Mouse (Mus musculus) liver, postnatal 0 days (tissue): ENCODE results near the gene Sdc3. TPM values are rescaled to one million over a fixed set of nuclear protein-coding genes. Genes with fewer than 3 reads are reported as not detected.

Experiments
- ATAC-seq: fragments of 200-750 bp; cut with Nextera tagmentation; 2 replicates; pipeline ENCODE4 v1.8.0; 2017; ENCODE audit warnings: mild to moderate bottlenecking, moderate library complexity
- DNase-seq: peaks from one replicate; pipeline ENCODE4 v3.0.0-alpha.2; 2016
- H3K27ac ChIP-seq: fragments of 300-500 bp; sonication (generic); 2 replicates; pipeline ENCODE4 v1.5.1; 2014; ENCODE audit warnings: antibody characterized with exemption, moderate library complexity, mild to moderate bottlenecking, low read depth
- H3K27me3 ChIP-seq: fragments of 300-500 bp; sonication (generic); 2 replicates; pipeline ENCODE4 v1.6.1; 2014; ENCODE audit warnings: low read length, control low read depth, mixed read lengths; ENCODE audit not compliant: insufficient read depth
- H3K36me3 ChIP-seq: fragments of 300-500 bp; sonication (generic); replicated peaks from 2 replicates; pipeline ENCODE4 v1.6.1; 2014; ENCODE audit warnings: mild to moderate bottlenecking, control low read depth, low read length, moderate library complexity, mixed read lengths; ENCODE audit not compliant: insufficient read depth
- H3K4me1 ChIP-seq: fragments of 300-500 bp; sonication (generic); 2 replicates; pipeline ENCODE4 v1.6.1; 2014; ENCODE audit warnings: antibody characterized with exemption, mild to moderate bottlenecking, control low read depth; ENCODE audit not compliant: insufficient read depth
- H3K4me2 ChIP-seq: fragments of 300-500 bp; sonication (generic); 2 replicates; pipeline ENCODE4 v1.6.1; 2014; ENCODE audit warnings: low read depth, mild to moderate bottlenecking, low read length, moderate library complexity, mixed read lengths
- H3K4me3 ChIP-seq: fragments of 300-500 bp; sonication (generic); 2 replicates; pipeline ENCODE4 v1.5.1; 2014; ENCODE audit warnings: low read depth, low read length
- H3K9ac ChIP-seq: fragments of 300-500 bp; sonication (generic); replicated peaks from 2 replicates; pipeline ENCODE4 v1.6.1; 2014; ENCODE audit warnings: mild to moderate bottlenecking, moderate library complexity
- H3K9me3 ChIP-seq: fragments of 300-500 bp; sonication (generic); 2 replicates; pipeline ENCODE4 v1.6.1; 2016; ENCODE audit warnings: mild to moderate bottlenecking, control low read depth, low read length, mixed read lengths
- CTCF ChIP-seq: sonication (generic); IDR thresholded peaks from 2 replicates; pipeline ENCODE4 v1.5.1; 2016; ENCODE audit warnings: antibody characterized with exemption, low read depth
- EP300 ChIP-seq: IDR thresholded peaks from 2 replicates; pipeline ENCODE4 v1.6.1; 2016; ENCODE audit warnings: antibody characterized with exemption, low read depth, mild to moderate bottlenecking
- WGBS: fragments of 180-500 bp; shearing (Covaris S2); extraction: QIAGEN DNeasy Blood & Tissue Kit; methylation state at CpG from one replicate; pipeline ENCODE4 v1.1.7; 2014; ENCODE audit not compliant: insufficient replicate concordance; 5-methylcytosine and 5-hydroxymethylcytosine counted together
- polyA plus RNA-seq: library from polyadenylated mRNA; unstranded; fragments of >200 nt; fragmentation: Nextera tagmentation; extraction: Ambion mirVana; gene quantifications from 2 replicates; pipeline ENCODE4 v1.2.1, GENCODE M21; 2015

The Sdc3 gene
- polyA plus RNA-seq, 1 experiment from 2014 or later, result 8.7 TPM

DNA sequence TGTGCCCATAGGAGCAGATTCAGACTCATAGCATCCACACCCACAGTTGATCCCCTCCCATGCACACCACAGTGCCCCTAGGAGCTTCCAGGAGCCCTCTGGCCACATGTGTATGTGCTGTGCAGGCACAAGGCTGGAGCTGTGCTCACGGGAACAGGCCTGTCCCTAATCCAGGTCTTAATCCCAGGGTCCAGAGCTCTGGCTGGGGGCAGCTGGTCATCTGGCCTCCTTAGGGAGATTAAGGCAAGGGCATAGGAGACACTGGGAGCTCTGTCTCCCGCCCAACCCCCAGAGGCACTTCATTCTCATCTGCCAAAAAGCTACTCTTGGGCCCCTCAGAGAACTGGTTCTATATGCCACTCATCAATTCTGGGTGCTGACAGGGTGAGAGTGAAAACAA is 11.3 kb downstream of the Sdc3 start:
- Histone ChIP-seq H3K9me3 (no peaks in the 10 kb centered on the region), H3K27ac (no peak overlapping the region), H3K4me3 (no peak overlapping the region), H3K4me2 (no peak overlapping the region), H3K27me3 (no peaks in the 10 kb centered on the region), H3K9ac (no peak overlapping the region), H3K36me3 (no peaks in the 10 kb centered on the region), H3K4me1 (peaks cover 3% of the 10 kb centered on the region; the same call in 1 of the 2 replicates)
- no peak for DNase-seq
- 79% methylated on average over 2 of the region's 2 CpGs for WGBS
- ATAC-seq, result no peak
- TF ChIP-seq EP300 (no peak), CTCF (no peak)

DNA sequence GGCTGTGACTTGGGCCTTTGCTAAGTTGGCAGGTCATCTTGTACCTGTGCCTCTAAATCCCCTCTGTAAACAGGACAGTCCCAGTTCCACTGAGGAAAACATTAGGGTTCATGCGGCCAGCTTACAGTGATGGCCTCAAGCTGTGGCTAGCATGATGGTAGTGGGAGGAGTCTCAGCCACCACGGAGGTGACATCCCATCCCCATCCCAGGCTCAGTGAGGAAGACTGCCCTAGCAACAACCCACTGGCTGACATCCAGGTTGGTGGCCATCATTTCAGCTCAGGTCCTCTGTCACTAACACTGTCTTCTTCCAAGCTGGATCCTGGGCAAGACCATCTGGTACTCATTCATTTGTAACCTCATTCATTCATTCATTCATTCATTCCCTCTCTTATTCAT is 12.0 kb downstream of the Sdc3 start:
- Histone ChIP-seq H3K36me3 (no peaks in the 10 kb centered on the region), H3K4me1 (peaks cover 3% of the 10 kb centered on the region; the same call in 1 of the 2 replicates), H3K4me3 (no peak overlapping the region), H3K9ac (no peak overlapping the region), H3K9me3 (no peaks in the 10 kb centered on the region), H3K27me3 (no peaks in the 10 kb centered on the region), H3K27ac (no peak overlapping the region), H3K4me2 (no peak overlapping the region)
- no peak for TF ChIP-seq EP300
- no peak for TF ChIP-seq CTCF
- no peak for DNase-seq
- WGBS, result 43% methylated on average over 2 of the region's 2 CpGs
- no peak for ATAC-seq

DNA sequence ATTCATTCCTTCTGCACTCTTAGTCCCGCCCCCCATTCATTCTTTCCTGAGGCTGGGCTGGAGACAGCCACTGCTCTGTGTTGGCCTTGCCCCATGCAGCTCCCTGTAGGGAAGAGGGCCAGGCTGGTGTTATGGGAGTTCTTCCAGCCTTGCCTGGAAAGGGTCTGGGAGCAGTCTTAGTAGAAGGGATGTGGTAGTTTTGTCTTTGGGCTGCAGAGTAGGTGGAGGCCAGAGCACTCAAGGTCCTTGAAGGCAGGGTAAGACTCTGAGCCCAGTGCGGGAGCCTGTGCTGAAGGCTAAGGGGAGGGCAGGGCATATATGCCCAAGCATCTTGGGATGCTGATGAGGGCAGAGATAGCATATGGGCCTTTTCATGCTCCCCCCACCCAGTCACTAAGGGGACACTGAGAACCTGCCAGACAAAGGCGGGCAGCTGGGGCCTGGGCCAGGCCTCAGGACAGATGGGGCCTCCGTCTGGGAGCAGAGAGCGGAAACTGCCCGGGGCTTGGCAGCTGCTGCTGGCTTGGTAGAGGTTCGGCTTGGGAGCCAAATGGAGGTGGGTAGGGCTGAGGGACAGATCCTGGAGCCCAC is 12.5 kb downstream of the Sdc3 start:
- Histone ChIP-seq H3K4me1 (0 out of 2 replicates have a peak, but pooled peaks cover 3% of the 10 kb centered on the region), H3K27ac (no peak overlapping the region), H3K27me3 (no peaks in the 10 kb centered on the region), H3K4me2 (no peak overlapping the region), H3K36me3 (no peaks in the 10 kb centered on the region), H3K9ac (no peak overlapping the region), H3K4me3 (no peak overlapping the region), H3K9me3 (no peaks in the 10 kb centered on the region)
- no peak for ATAC-seq
- TF ChIP-seq CTCF, result no peak
- no peak for TF ChIP-seq EP300
- WGBS, result 81% methylated on average over 7 of the region's 7 CpGs
- no peak for DNase-seq

DNA sequence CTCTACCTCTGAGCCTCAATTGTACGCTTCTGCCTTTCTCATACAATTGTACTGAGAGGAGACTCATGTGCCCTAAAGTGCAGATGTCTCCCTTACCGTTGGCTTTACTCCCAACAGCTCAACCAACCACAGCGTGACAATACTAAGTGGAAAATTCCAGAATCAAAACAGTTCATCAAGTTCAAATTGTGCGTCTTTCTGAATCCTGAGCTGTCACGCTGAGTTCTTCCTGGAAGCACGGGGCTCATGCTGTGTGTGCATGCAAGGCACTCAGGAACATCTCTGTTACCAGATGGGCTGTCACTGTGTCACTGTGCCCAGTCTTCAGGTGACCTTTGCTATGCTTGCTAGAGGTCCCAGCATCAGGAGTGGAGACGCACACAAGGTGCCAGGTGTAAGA is 13.4 kb downstream of the Sdc3 start:
- Histone ChIP-seq H3K4me2 (no peak overlapping the region), H3K27me3 (no peaks in the 10 kb centered on the region)
- TF ChIP-seq EP300, result no peak
- TF ChIP-seq CTCF, result no peak

DNA sequence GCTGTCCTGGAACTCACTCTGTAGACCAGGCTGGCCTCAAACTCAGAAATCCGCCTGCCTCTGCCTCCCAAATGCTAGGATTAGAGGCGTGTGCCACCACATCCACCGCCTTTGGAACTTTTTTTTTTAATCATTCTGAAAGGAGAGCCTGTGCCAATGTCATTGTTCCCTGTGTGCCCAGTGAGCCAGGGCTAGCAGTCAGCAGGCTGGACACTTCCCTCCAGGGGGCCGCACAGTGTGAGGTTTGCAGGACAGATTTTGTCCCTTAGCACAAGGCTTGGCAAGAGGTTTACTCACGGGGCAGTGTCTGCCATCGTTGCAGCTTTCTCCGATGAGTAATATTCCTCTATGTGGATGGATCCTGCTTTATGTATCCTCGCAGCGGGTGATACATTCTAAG is 14.4 kb downstream of the Sdc3 start:
- 80% methylated on average over 9 of the region's 9 CpGs for WGBS
- ATAC-seq (no peak), DNase-seq (no peak)
- Histone ChIP-seq H3K9ac (no peak overlapping the region), H3K9me3 (no peaks in the 10 kb centered on the region), H3K4me3 (no peak overlapping the region), H3K27me3 (no peaks in the 10 kb centered on the region), H3K4me1 (0 out of 2 replicates have a peak, but pooled peaks cover under 1% of the 10 kb centered on the region), H3K27ac (no peak overlapping the region), H3K36me3 (no peaks in the 10 kb centered on the region), H3K4me2 (no peak overlapping the region)
- TF ChIP-seq CTCF (no peak), EP300 (no peak)

More for the DNA sequence above, 13.4 kb downstream of the Sdc3 start:
- H3K4me3 ChIP-seq, result no peak overlapping the region
- H3K36me3 ChIP-seq, result no peaks in the 10 kb centered on the region
- H3K9ac ChIP-seq, result no peak overlapping the region
- H3K4me1 ChIP-seq, result 0 out of 2 replicates have a peak, but pooled peaks cover 3% of the 10 kb centered on the region
- no peak overlapping the region for H3K27ac ChIP-seq
- 79% methylated on average over 7 of the region's 7 CpGs for WGBS
- ATAC-seq (no peak), DNase-seq (no peak)
- H3K9me3 ChIP-seq, result no peaks in the 10 kb centered on the region

DNA sequence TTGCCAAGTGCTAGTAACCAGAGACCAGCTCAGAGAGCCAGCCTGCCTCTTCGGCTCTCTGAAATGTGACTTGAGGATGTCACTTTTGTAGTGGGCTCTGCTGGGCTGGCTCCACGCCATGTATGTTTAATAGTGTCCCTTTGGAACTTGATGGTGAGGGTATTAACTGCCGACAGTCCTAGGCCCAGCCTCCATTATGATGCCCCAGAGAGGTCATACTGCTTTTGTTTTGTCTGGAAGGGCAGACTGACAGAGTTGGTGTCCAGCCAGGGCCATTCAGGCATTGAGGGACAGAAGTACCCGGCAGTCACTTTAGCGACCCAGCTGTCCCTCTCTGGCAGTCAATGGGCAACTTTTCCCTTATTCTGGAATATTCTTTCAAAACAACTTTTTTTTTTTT is 17.4 kb downstream of the Sdc3 start:
- Histone ChIP-seq H3K9ac (no peak overlapping the region), H3K36me3 (no peaks in the 10 kb centered on the region), H3K4me3 (no peak overlapping the region), H3K27ac (no peak overlapping the region), H3K4me2 (no peak overlapping the region), H3K9me3 (no peaks in the 10 kb centered on the region), H3K27me3 (no peaks in the 10 kb centered on the region), H3K4me1 (no peaks in the 10 kb centered on the region)
- TF ChIP-seq EP300 (no peak), CTCF (no peak)
- DNase-seq (no peak), ATAC-seq (no peak)
- WGBS, result 69% methylated on average over 5 of the region's 5 CpGs

DNA sequence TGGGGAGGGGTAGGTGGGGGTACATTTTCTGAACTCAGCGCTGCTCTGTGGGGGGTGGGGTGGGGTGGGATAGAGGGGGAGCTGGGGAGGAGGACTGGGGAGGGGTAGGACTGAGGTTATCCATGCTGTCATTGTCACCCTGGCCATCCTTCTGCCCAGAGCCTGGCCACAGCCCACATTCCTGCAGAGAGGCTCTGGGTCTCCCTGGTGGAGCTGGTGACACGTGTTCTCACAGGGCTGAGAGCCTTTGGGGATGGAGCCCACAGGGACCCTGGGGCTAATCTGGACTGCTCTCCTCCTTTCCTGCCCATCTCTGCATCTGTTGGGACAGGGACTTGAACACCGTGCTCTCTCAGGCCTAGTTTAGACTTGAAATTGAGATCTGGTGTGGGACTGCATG is 18.5 kb downstream of the Sdc3 start:
- Histone ChIP-seq H3K9ac (no peak overlapping the region), H3K4me1 (no peaks in the 10 kb centered on the region), H3K36me3 (no peaks in the 10 kb centered on the region), H3K27me3 (no peaks in the 10 kb centered on the region), H3K27ac (no peak overlapping the region), H3K4me2 (no peak overlapping the region), H3K9me3 (no peaks in the 10 kb centered on the region), H3K4me3 (no peak overlapping the region)
- 60% methylated on average over 3 of the region's 3 CpGs for WGBS
- DNase-seq, result no peak
- no peak for TF ChIP-seq CTCF
- TF ChIP-seq EP300, result no peak
- ATAC-seq, result no peak
